8 mouse cellular contexts compared by ENCODE assay signal in the genomic region with DNA sequence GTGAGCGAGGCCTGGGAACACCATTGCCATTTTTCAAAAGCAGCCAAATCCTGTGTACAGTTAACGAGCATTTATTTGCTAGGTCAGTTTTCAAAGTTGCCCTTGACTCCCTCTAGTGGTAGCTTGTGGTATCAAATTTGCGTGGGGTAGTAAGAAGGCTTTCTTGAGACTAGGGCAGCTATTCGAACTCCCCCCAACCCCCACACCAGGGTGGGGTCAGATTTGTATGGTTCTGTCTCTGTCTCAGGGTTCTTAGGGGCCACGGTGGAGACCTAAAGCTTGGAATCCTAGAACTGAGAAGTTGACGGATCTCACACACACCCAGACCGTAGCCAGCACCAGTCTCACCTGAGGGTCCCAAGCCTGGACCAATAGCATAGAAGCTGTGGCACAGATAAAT. TPM values are rescaled to one million over a fixed set of nuclear protein-coding genes. Genes with fewer than 3 reads are reported as not detected.
DNase-seq lines count a peak whose midpoint lies in the region; ATAC-seq and TF ChIP-seq lines count a peak whose summit lies in the region.

No protein-coding gene starts in this region.

- H3K79me2 ChIP-seq in heart, adult 2 months (replicated peaks; ENCODE audit: control insufficient read depth, insufficient read depth, low read length): no peaks in the 10 kb centered on the region

- H3K4me1 ChIP-seq in heart, adult 2 months (ENCODE audit: control insufficient read depth, insufficient read depth, low read length): no peaks in the 10 kb centered on the region
- H3K4me1 ChIP-seq in forebrain, embryonic 14.5 days (ENCODE audit: control insufficient read depth, insufficient read depth, low read length): no peaks in the 10 kb centered on the region
- H3K4me1 ChIP-seq in intestine, embryonic 15.5 days (replicated peaks): 0 out of 2 replicates have a peak, but pooled peaks cover 5% of the 10 kb centered on the region
- no peaks in the 10 kb centered on the region for H3K4me1 ChIP-seq in spleen, adult 2 months (ENCODE audit: control insufficient read depth, insufficient read depth, insufficient read length)

- 0 out of 2 replicates have a peak, but pooled peaks cover 3% of the 10 kb centered on the region for H3K9me3 ChIP-seq in forebrain, embryonic 14.5 days (replicated peaks; ENCODE audit: control insufficient read depth, low read length)
- H3K9me3 ChIP-seq in intestine, embryonic 15.5 days: no peaks in the 10 kb centered on the region

- ATAC-seq in forebrain, embryonic 14.5 days: peak; percentile 52
- peak; percentile 34; the same call in 1 of the 2 replicates for ATAC-seq in intestine, embryonic 15.5 days

- no peak overlapping the region for H3K4me3 ChIP-seq in heart, adult 2 months
- no peak overlapping the region for H3K4me3 ChIP-seq in forebrain, embryonic 14.5 days (ENCODE audit: low read depth, low read length)
- H3K4me3 ChIP-seq in intestine, embryonic 15.5 days (replicated peaks): no peak overlapping the region
- no peak overlapping the region for H3K4me3 ChIP-seq in spleen, adult 2 months (ENCODE audit: extremely low read depth, insufficient read depth, insufficient read length)

- intact Hi-C loops in heart, adult 2 months (cut with DNase I): loop anchor here (5.0 kb wide), 1 partner anchor 99 kb away; no protein-coding TSS in a partner anchor
- intact Hi-C loops in left cerebral cortex, postnatal 10 days (cut with DNase I): loop anchor here (10.0 kb wide), 1 partner anchor 301 kb away; a partner anchor contains a TSS

- H3K36me3 ChIP-seq in heart, adult 2 months (ENCODE audit: control insufficient read depth, insufficient read depth, low read length): no peaks in the 10 kb centered on the region
- H3K36me3 ChIP-seq in forebrain, embryonic 14.5 days (ENCODE audit: control insufficient read depth, insufficient read depth, low read length): 0 out of 2 replicates have a peak, but pooled peaks cover 10% of the 10 kb centered on the region
- H3K36me3 ChIP-seq in intestine, embryonic 15.5 days: no peaks in the 10 kb centered on the region
- peaks cover 9% of the 10 kb centered on the region for H3K36me3 ChIP-seq in spleen, adult 2 months (ENCODE audit: control insufficient read depth, insufficient read depth, low read length)

- no peak for TF ChIP-seq EP300 in heart, adult 2 months (IDR thresholded peaks at IDR 0.05; ENCODE audit: insufficient read depth, low read depth, low read length)

- TF ChIP-seq POLR2A in heart, adult 2 months (IDR thresholded peaks at IDR 0.05; ENCODE audit: insufficient read depth, low read depth, low read length): no peak
- no peak for TF ChIP-seq POLR2A in spleen, adult 2 months (IDR thresholded peaks at IDR 0.05; ENCODE audit: low read depth, low read length)

- 17% methylated on average over 7 of the region's 7 CpGs for WGBS in heart, adult 2 months
- WGBS in forebrain, embryonic 14.5 days: 20% methylated on average over 7 of the region's 7 CpGs
- 18% methylated on average over 7 of the region's 7 CpGs for WGBS in intestine, embryonic 15.5 days
- WGBS in spleen, adult 2 months: 26% methylated on average over 7 of the region's 7 CpGs

- no peak overlapping the region for H3K27ac ChIP-seq in heart, adult 2 months
- H3K27ac ChIP-seq in forebrain, embryonic 14.5 days (ENCODE audit: low read depth, low read length): no peak overlapping the region
- H3K27ac ChIP-seq in intestine, embryonic 15.5 days: no peak overlapping the region
- H3K27ac ChIP-seq in spleen, adult 2 months (ENCODE audit: insufficient read depth, low read length): no peak overlapping the region

- DNase-seq in heart, adult 2 months: peak; percentile 30 to 45
- no peak for DNase-seq in heart, adult 11 months
- DNase-seq in c-Kit-positive CD71-positive TER-119-negative erythroid progenitor cells, embryonic 14.5 days (ENCODE audit: low read depth): peak; percentile 75
- peak; percentile 90 for DNase-seq in forebrain, embryonic 14.5 days (ENCODE audit: low spot score)
- DNase-seq in left cerebral cortex, postnatal 10 days (ENCODE audit: extremely low spot score in 1 of 2, low spot score in 2 of 2): peak; percentile 70 to 79
- peak; percentile 87 for DNase-seq in mesoderm, embryonic 11.5 days (ENCODE audit: low read depth, low spot score)
- DNase-seq in spleen, adult 2 months (ENCODE audit: low read depth in 1 of 2, low spot score in 2 of 2): peak; percentile 57 to 59

- H3K9ac ChIP-seq in heart, adult 2 months (ENCODE audit: low read depth, low read length): no peak overlapping the region
- H3K9ac ChIP-seq in forebrain, embryonic 14.5 days (ENCODE audit: low read length): no peak overlapping the region
- no peak overlapping the region for H3K9ac ChIP-seq in intestine, embryonic 15.5 days

- peak; percentile 87 for TF ChIP-seq CTCF in heart, adult 2 months (IDR thresholded peaks at IDR 0.05)
- TF ChIP-seq CTCF in spleen, adult 2 months (IDR thresholded peaks at IDR 0.05; ENCODE audit: extremely low read depth, insufficient read depth, insufficient read length, insufficient replicate concordance): peak; percentile 14; the same call in 1 of the 2 replicates

- no peaks in the 10 kb centered on the region for H3K27me3 ChIP-seq in heart, adult 2 months (ENCODE audit: control insufficient read depth, insufficient read depth, low read length)
- no peaks in the 10 kb centered on the region for H3K27me3 ChIP-seq in forebrain, embryonic 14.5 days (replicated peaks; ENCODE audit: control insufficient read depth, insufficient read depth, low read length)
- H3K27me3 ChIP-seq in intestine, embryonic 15.5 days (replicated peaks): no peaks in the 10 kb centered on the region
- no peaks in the 10 kb centered on the region for H3K27me3 ChIP-seq in spleen, adult 2 months (ENCODE audit: control insufficient read depth, insufficient read depth, low read length)

- no peak overlapping the region for H3K4me2 ChIP-seq in forebrain, embryonic 14.5 days (ENCODE audit: low read length)
- no peak overlapping the region for H3K4me2 ChIP-seq in intestine, embryonic 15.5 days (replicated peaks)

RNA-seq across cellular contexts. Expression of a gene that starts 18.7 kb away (rescaled TPM):
- 10 to 100 TPM; 17.4 to 19.0 TPM for total RNA-seq in heart, adult 2 months (2021)
- polyA plus RNA-seq in heart, adult 2 months (2012; rRNA removed): 28.9 and 35.0 TPM in 2 replicates
- polyA plus RNA-seq in forebrain, embryonic 14.5 days (2014; fragmentation: Nextera tagmentation; extraction: Ambion mirVana): 6.6 and 8.6 TPM in 2 replicates
- polyA plus RNA-seq in intestine, embryonic 15.5 days (2015; fragmentation: Nextera tagmentation; extraction: Ambion mirVana): 38.2 and 39.6 TPM in 2 replicates
- 1 to 10 TPM; 7.7 to 9.4 TPM for total RNA-seq in left cerebral cortex, postnatal 10 days (2021)
- polyA plus RNA-seq in spleen, adult 2 months (2012; rRNA removed): 58.3 and 59.2 TPM in 2 replicates

RNA-seq across cellular contexts. Expression of a gene that starts 53.1 kb away (rescaled TPM):
- total RNA-seq in heart, adult 2 months (2021): 10 to 100 TPM; 10.2 to 13.6 TPM
- 9.3 and 10.5 TPM in 2 replicates for polyA plus RNA-seq in heart, adult 2 months (2012; rRNA removed)
- polyA plus RNA-seq in forebrain, embryonic 14.5 days (2014; fragmentation: Nextera tagmentation; extraction: Ambion mirVana): 32.6 and 50.5 TPM in 2 replicates
- polyA plus RNA-seq in intestine, embryonic 15.5 days (2015; fragmentation: Nextera tagmentation; extraction: Ambion mirVana): 20.5 and 23.8 TPM in 2 replicates
- total RNA-seq in left cerebral cortex, postnatal 10 days (2021): 100 to 1,000 TPM; 182 to 192 TPM
- polyA plus RNA-seq in spleen, adult 2 months (2012; rRNA removed): 21.2 and 28.3 TPM in 2 replicates
